Mouse (Mus musculus): ENCODE data around the gene 1700018F24Rik. TPM values are rescaled to one million over a fixed set of nuclear protein-coding genes. Genes with fewer than 3 reads are reported as not detected.
"Not testable (repeated sequence)": the region's sequence is repeated elsewhere in the genome, so short reads cannot be mapped to it uniquely, and the experiment has no call there.

1700018F24Rik gene
- polyA plus RNA-seq, 1 experiment = not detected

DNA sequence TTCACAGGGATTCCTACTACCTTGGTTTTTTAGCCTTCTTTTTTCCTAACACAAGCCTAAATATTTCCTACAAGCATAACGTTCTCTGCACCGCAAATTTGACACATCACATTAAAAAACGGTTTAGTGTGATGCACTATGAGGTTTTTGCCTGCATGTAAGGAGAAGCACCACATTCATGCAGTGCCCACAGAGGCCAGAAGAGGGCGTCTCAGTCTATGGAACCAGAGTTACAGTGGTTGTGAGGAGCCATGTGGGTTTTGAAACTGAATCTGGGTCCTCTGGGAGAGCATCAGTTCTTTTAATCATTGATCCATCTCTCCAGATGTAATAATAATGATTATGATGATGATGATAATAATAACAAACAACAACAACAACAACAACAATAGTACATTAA, 1.2 kb upstream of the 1700018F24Rik start:
- TF ChIP-seq POLR2A (IDR thresholded peaks at IDR 0.05; ENCODE audit: extremely low read depth, insufficient read depth, low read length) (no peak), CTCF (IDR thresholded peaks at IDR 0.05; ENCODE audit: extremely low read depth, insufficient read depth, low read length) (0 out of 2 replicates have a peak, but pooled peaks have one; percentile 18)
- Histone ChIP-seq H3K4me3 (ENCODE audit: insufficient read depth, low read length) (no peak overlapping the region), H3K4me1 (ENCODE audit: control insufficient read depth, insufficient read depth, low read length) (no peaks in the 10 kb centered on the region), H3K27ac (ENCODE audit: insufficient read depth, low read length) (no peak overlapping the region)

DNA sequence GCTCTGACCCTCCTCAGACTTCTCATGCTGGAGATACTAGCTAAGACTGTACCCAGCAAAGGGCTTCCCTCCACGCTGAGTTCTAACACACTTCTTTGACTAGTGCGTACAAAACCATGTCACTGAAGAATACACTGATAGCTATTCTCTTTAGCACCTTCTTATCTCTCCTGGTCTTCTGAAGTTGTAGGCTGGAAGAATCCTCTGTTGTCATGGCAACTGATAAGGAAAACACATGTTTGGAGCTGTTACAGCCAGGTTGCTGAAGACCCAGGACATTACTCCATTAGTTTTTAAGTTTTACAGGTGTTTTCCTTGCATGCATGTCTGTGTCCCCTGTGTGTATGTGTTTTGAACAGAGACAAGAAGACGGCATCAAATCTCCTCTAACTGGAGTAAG, 11.4 kb downstream of the 1700018F24Rik start:
- H3K4me1 ChIP-seq (ENCODE audit: control insufficient read depth, insufficient read depth, low read length); H3K27ac ChIP-seq (ENCODE audit: insufficient read depth, low read length); H3K4me3 ChIP-seq (ENCODE audit: insufficient read depth, low read length): not testable (repeated sequence)

GRCm38 (mm10) chr5:145057907-145058306, 15.1 kb downstream of the 1700018F24Rik start:
- no peaks in the 10 kb centered on the region for H3K4me1 ChIP-seq (ENCODE audit: control insufficient read depth, insufficient read depth, low read length)
- H3K4me3 ChIP-seq (ENCODE audit: insufficient read depth, low read length) = no peak overlapping the region
- no peak overlapping the region for H3K27ac ChIP-seq (ENCODE audit: insufficient read depth, low read length)
- TF ChIP-seq CTCF (IDR thresholded peaks at IDR 0.05; ENCODE audit: extremely low read depth, insufficient read depth, low read length) (no peak), POLR2A (IDR thresholded peaks at IDR 0.05; ENCODE audit: extremely low read depth, insufficient read depth, low read length) (no peak)

- no peak overlapping the region for H3K27ac ChIP-seq (ENCODE audit: insufficient read depth, low read length)
- H3K4me1 ChIP-seq (ENCODE audit: control insufficient read depth, insufficient read depth, low read length) = no peaks in the 10 kb centered on the region
- no peak for TF ChIP-seq POLR2A (IDR thresholded peaks at IDR 0.05; ENCODE audit: extremely low read depth, insufficient read depth, low read length)
- TF ChIP-seq CTCF (IDR thresholded peaks at IDR 0.05; ENCODE audit: extremely low read depth, insufficient read depth, low read length) = no peak
- no peak overlapping the region for H3K4me3 ChIP-seq (ENCODE audit: insufficient read depth, low read length)
These were observed 15.9 kb downstream of the 1700018F24Rik start for GRCm38 (mm10) chr5:145058722-145059121.

GRCm38 (mm10) chr5:145059524-145059923, 16.7 kb downstream of the 1700018F24Rik start:
- TF ChIP-seq POLR2A (IDR thresholded peaks at IDR 0.05; ENCODE audit: extremely low read depth, insufficient read depth, low read length) = no peak
- TF ChIP-seq CTCF (IDR thresholded peaks at IDR 0.05; ENCODE audit: extremely low read depth, insufficient read depth, low read length) = no peak
- Histone ChIP-seq H3K4me1 (ENCODE audit: control insufficient read depth, insufficient read depth, low read length) (no peaks in the 10 kb centered on the region), H3K4me3 (ENCODE audit: insufficient read depth, low read length) (no peak overlapping the region)

GRCm38 (mm10) chr5:145064765-145065340, 22.1 kb downstream of the 1700018F24Rik start:
- Histone ChIP-seq H3K27ac (ENCODE audit: insufficient read depth, low read length) (no peak overlapping the region), H3K4me1 (ENCODE audit: control insufficient read depth, insufficient read depth, low read length) (no peaks in the 10 kb centered on the region), H3K4me3 (ENCODE audit: insufficient read depth, low read length) (no peak overlapping the region)
- TF ChIP-seq CTCF (IDR thresholded peaks at IDR 0.05; ENCODE audit: extremely low read depth, insufficient read depth, low read length) = no peak
- no peak for TF ChIP-seq POLR2A (IDR thresholded peaks at IDR 0.05; ENCODE audit: extremely low read depth, insufficient read depth, low read length)

More at GRCm38 (mm10) chr5:145059524-145059923, 16.7 kb downstream of the 1700018F24Rik start:
- no peak overlapping the region for H3K27ac ChIP-seq (ENCODE audit: insufficient read depth, low read length)

GRCm38 (mm10) chr5:145068863-145069262, 26.1 kb downstream of the 1700018F24Rik start:
- no peak overlapping the region for H3K27ac ChIP-seq (ENCODE audit: insufficient read depth, low read length)
- no peak overlapping the region for H3K4me3 ChIP-seq (ENCODE audit: insufficient read depth, low read length)
- H3K4me1 ChIP-seq (ENCODE audit: control insufficient read depth, insufficient read depth, low read length) = no peaks in the 10 kb centered on the region
- no peak for TF ChIP-seq POLR2A (IDR thresholded peaks at IDR 0.05; ENCODE audit: extremely low read depth, insufficient read depth, low read length)
- TF ChIP-seq CTCF (IDR thresholded peaks at IDR 0.05; ENCODE audit: extremely low read depth, insufficient read depth, low read length) = no peak

- Histone ChIP-seq H3K27ac (ENCODE audit: insufficient read depth, low read length) (no peak overlapping the region), H3K4me3 (ENCODE audit: insufficient read depth, low read length) (no peak overlapping the region), H3K4me1 (ENCODE audit: control insufficient read depth, insufficient read depth, low read length) (no peaks in the 10 kb centered on the region)
- TF ChIP-seq POLR2A (IDR thresholded peaks at IDR 0.05; ENCODE audit: extremely low read depth, insufficient read depth, low read length) (no peak), CTCF (IDR thresholded peaks at IDR 0.05; ENCODE audit: extremely low read depth, insufficient read depth, low read length) (peak; percentile 85)
These were observed 26.9 kb downstream of the 1700018F24Rik start for GRCm38 (mm10) chr5:145069707-145070106.

DNA sequence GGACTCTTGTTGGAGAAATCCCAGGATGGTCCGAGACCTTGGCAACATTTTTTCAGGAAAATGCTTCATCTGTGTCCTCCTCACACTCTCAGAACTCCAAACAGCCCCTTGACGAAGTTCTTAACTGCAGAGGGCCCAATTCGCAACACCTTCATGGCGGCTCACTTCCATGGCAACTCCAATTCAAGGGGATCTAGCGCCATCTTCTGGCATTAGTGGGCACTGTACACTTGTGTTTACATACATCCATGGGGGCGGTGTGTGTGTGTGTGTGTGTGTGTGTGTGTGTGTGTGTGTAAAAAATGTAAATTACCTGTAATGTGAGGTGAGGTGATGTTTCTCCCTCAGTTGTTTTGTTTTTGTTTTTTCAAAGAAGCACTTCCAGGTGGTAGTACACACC, 28.6 kb downstream of the 1700018F24Rik start:
- Histone ChIP-seq H3K4me1 (ENCODE audit: control insufficient read depth, insufficient read depth, low read length) (no peaks in the 10 kb centered on the region), H3K4me3 (ENCODE audit: insufficient read depth, low read length) (no peak overlapping the region), H3K27ac (ENCODE audit: insufficient read depth, low read length) (no peak overlapping the region)
- no peak for TF ChIP-seq CTCF (IDR thresholded peaks at IDR 0.05; ENCODE audit: extremely low read depth, insufficient read depth, low read length)
- no peak for TF ChIP-seq POLR2A (IDR thresholded peaks at IDR 0.05; ENCODE audit: extremely low read depth, insufficient read depth, low read length)

- Histone ChIP-seq H3K4me3 (ENCODE audit: insufficient read depth, low read length) (no peak overlapping the region), H3K27ac (ENCODE audit: insufficient read depth, low read length) (no peak overlapping the region), H3K4me1 (ENCODE audit: control insufficient read depth, insufficient read depth, low read length) (no peaks in the 10 kb centered on the region)
- no peak for TF ChIP-seq POLR2A (IDR thresholded peaks at IDR 0.05; ENCODE audit: extremely low read depth, insufficient read depth, low read length)
- no peak for TF ChIP-seq CTCF (IDR thresholded peaks at IDR 0.05; ENCODE audit: extremely low read depth, insufficient read depth, low read length)
These were observed 32.3 kb downstream of the 1700018F24Rik start for GRCm38 (mm10) chr5:145075081-145075480.
